Mouse (Mus musculus): Measurements from ENCODE around the gene Shank2.

GRCm38 (mm10) chr7:144031611-144032010 lies 29.9 kb downstream of the Shank2 start:
- TF ChIP-seq EP300 (IDR thresholded peaks at IDR 0.05; ENCODE audit: low read depth) (no peak), CTCF (IDR thresholded peaks at IDR 0.05; ENCODE audit: low read depth) (no peak)

All from liver, postnatal 0 days (tissue).